Mouse (Mus musculus) urinary bladder, postnatal 10 days (tissue): ENCODE results near the gene Vamp4.

ENCODE experiments used
- DNase-seq: peaks from one replicate; pipeline ENCODE4 v3.0.0; 2022; ENCODE audit warnings: low spot score

The Vamp4 gene

GRCm38 (mm10) chr1:162648416-162648815 is 78.1 kb downstream of the Vamp4 start:
- no peak for DNase-seq
